Mouse (Mus musculus): ENCODE results near the gene Scimp. TPM values are rescaled to one million over a fixed set of nuclear protein-coding genes. Genes with fewer than 3 reads are reported as not detected.

Gene Scimp
- polyA plus RNA-seq, 1 experiment from 2014 or later, result not detected

Small RNA genes lying within 50 kb of the gene (microRNA-seq; reads per million reads assigned to microRNA genes)
- gene Gm22760, result not detected

Other genes starting within 250 kb of the Scimp start
- gene Mink1, start 249.7 kb downstream of the Scimp start, polyA plus RNA-seq (2016; fragmentation: Nextera tagmentation; extraction: Ambion mirVana), result 15.8 and 16.6 TPM in 2 replicates
- not detected in 2 replicates for gene 4930544D05Rik, start 196.7 kb downstream of the Scimp start, polyA plus RNA-seq (2016; fragmentation: Nextera tagmentation; extraction: Ambion mirVana)
- not detected in 2 replicates for gene Chrne, start 193.4 kb downstream of the Scimp start, polyA plus RNA-seq (2016; fragmentation: Nextera tagmentation; extraction: Ambion mirVana)
- gene Gp1ba, start 173.5 kb downstream of the Scimp start, polyA plus RNA-seq (2016; fragmentation: Nextera tagmentation; extraction: Ambion mirVana), result 0.26 and 0.49 TPM in 2 replicates
- 91.0 and 101 TPM in 2 replicates for gene Rnf167, start 165.4 kb downstream of the Scimp start, polyA plus RNA-seq (2016; fragmentation: Nextera tagmentation; extraction: Ambion mirVana)
- 152 TPM in 2 replicates for gene Slc25a11, start 165.1 kb downstream of the Scimp start, polyA plus RNA-seq (2016; fragmentation: Nextera tagmentation; extraction: Ambion mirVana)
- 1,155 and 1,157 TPM in 2 replicates for gene Pfn1, start 157.9 kb downstream of the Scimp start, polyA plus RNA-seq (2016; fragmentation: Nextera tagmentation; extraction: Ambion mirVana)
- 19.3 and 20.1 TPM in 2 replicates for gene Eno3, start 155.4 kb downstream of the Scimp start, polyA plus RNA-seq (2016; fragmentation: Nextera tagmentation; extraction: Ambion mirVana)
- gene Spag7, start 143.2 kb downstream of the Scimp start, polyA plus RNA-seq (2016; fragmentation: Nextera tagmentation; extraction: Ambion mirVana), result 154 and 158 TPM in 2 replicates
- 15.2 and 16.7 TPM in 2 replicates for gene Camta2, start 124.5 kb downstream of the Scimp start, polyA plus RNA-seq (2016; fragmentation: Nextera tagmentation; extraction: Ambion mirVana)
- gene Inca1, start 112.4 kb downstream of the Scimp start, polyA plus RNA-seq (2016; fragmentation: Nextera tagmentation; extraction: Ambion mirVana), result 0.71 and 0.86 TPM in 2 replicates
- 2.3 and 2.8 TPM in 2 replicates for gene Kif1c, start 112.0 kb downstream of the Scimp start, polyA plus RNA-seq (2016; fragmentation: Nextera tagmentation; extraction: Ambion mirVana)
- gene Zfp3, start 48.4 kb downstream of the Scimp start, polyA plus RNA-seq (2016; fragmentation: Nextera tagmentation; extraction: Ambion mirVana), result 10.9 and 12.4 TPM in 2 replicates
- gene Rabep1, start 32.2 kb upstream of the Scimp start, polyA plus RNA-seq (2016; fragmentation: Nextera tagmentation; extraction: Ambion mirVana), result 58.7 and 62.1 TPM in 2 replicates
- gene Nup88, start 157.4 kb upstream of the Scimp start, polyA plus RNA-seq (2016; fragmentation: Nextera tagmentation; extraction: Ambion mirVana), result 142 and 150 TPM in 2 replicates
- 69.7 and 73.0 TPM in 2 replicates for gene Rpain, start 157.6 kb upstream of the Scimp start, polyA plus RNA-seq (2016; fragmentation: Nextera tagmentation; extraction: Ambion mirVana)
- gene C1qbp, start 170.4 kb upstream of the Scimp start, polyA plus RNA-seq (2016; fragmentation: Nextera tagmentation; extraction: Ambion mirVana), result 210 and 223 TPM in 2 replicates
- 17.3 and 18.0 TPM in 2 replicates for gene Dhx33, start 191.9 kb upstream of the Scimp start, polyA plus RNA-seq (2016; fragmentation: Nextera tagmentation; extraction: Ambion mirVana)
- gene Mis12, start 207.0 kb upstream of the Scimp start, polyA plus RNA-seq (2016; fragmentation: Nextera tagmentation; extraction: Ambion mirVana), result 43.3 and 45.0 TPM in 2 replicates
- 38.1 and 39.5 TPM in 2 replicates for gene Derl2, start 207.3 kb upstream of the Scimp start, polyA plus RNA-seq (2016; fragmentation: Nextera tagmentation; extraction: Ambion mirVana)
- 399 and 411 TPM in 2 replicates for gene 6330403K07Rik, start 220.9 kb upstream of the Scimp start, polyA plus RNA-seq (2016; fragmentation: Nextera tagmentation; extraction: Ambion mirVana)